Mouse (Mus musculus) ovary, postnatal 36 days (tissue): Measurements from ENCODE around the gene Ptger2.

Experiments
- DNase-seq: peaks from one replicate; pipeline ENCODE4 v3.0.0; 2022; ENCODE audit warnings: low spot score, mixed read lengths

Ptger2 gene

DNA sequence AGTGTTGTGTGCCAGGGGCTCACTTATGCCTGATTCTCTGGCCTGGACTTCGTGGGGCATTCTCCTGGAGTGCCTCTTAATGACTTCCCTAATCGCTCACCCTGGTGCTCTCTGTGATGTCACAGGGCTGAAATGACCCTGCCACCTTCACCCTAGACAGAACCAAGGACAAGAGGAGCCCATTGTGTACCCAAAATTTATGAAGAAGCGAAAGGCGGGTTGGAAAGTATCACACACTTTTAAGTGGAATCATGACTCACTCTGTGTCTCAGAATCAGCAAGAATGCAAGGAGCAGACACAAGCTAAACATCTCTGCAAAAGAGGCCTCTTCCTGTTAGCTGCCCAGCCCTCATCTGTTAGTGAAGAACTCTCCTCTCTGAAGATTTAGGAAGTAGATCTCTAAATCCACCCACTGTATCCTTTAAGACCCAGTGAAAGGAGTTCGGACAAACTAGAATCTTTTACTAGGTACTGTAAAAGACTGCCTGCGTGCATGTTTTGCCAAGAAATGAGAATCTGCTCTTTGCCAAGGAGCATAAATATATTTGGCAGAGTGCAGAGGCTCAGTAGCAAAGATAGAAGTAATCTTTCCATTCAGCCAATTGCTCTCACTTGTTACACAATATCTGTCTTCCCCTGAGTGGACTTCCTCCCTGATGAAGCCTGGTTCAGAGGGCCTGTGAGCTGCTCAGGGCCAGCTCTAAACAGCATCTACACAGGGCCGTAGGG lies 61.9 kb downstream of the Ptger2 start:
- DNase-seq: no peak

DNA sequence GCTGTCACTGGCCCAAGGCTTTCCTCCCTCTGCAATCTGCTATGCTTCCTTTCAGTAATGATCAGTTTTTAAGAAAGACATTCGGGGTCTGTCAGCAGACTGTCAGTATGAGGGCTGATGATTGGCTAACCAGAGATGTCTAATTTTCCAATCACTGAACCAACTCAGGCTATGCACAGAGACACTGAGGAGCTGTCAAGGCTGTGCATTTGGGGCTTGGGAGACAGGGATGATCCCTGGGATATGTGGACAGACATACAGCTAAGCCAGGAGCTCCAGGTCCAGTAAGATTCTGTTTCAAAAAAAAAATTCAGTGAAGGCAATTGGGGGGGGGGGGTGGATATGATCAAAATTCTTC lies 62.4 kb downstream of the Ptger2 start:
- DNase-seq: no peak

DNA sequence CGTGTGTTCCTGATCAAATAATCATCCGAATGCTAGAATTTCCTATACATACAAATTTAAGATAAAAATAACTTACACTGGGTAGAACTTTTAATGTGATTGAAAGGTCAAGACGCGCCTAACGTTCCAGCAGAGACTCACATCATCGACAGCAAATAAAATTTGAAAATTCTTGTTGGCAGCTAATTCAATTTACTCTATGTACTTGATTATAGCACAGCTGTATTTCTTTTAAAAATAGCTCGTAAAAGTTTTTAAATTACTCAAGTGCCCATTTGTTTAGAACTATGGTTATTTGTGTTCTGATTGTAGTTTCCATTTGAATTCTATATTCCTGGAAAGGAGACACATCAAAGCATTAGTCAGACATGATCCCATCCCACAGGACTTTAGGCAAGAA lies 63.1 kb downstream of the Ptger2 start:
- DNase-seq: no peak
